Mouse (Mus musculus) right cerebral cortex, adult 18-20 months (tissue): Measurements from ENCODE around the gene Uncx.

ENCODE experiments used
- DNase-seq: peaks from one replicate; pipeline ENCODE4 v3.0.0; 2022; ENCODE audit warnings: mixed read lengths

Uncx gene

GRCm38 (mm10) chr5:139543650-139544270 is 466 bp downstream of the Uncx start:
- no peak for DNase-seq

- DNase-seq = no peak
These were observed 1.2 kb downstream of the Uncx start for GRCm38 (mm10) chr5:139544271-139545135.

- DNase-seq = no peak
These were observed 1.9 kb downstream of the Uncx start for GRCm38 (mm10) chr5:139545221-139545620.

- DNase-seq = no peak
These were observed 2.5 kb downstream of the Uncx start for GRCm38 (mm10) chr5:139545673-139546335.

GRCm38 (mm10) chr5:139546336-139546770 is 3.1 kb downstream of the Uncx start:
- DNase-seq = no peak

- no peak for DNase-seq
These were observed 3.6 kb downstream of the Uncx start for GRCm38 (mm10) chr5:139546771-139547420.

GRCm38 (mm10) chr5:139547421-139547931 is 4.2 kb downstream of the Uncx start:
- DNase-seq = no peak

GRCm38 (mm10) chr5:139553446-139554273 is 10.4 kb downstream of the Uncx start:
- DNase-seq = no peak

GRCm38 (mm10) chr5:139554478-139555335 is 11.4 kb downstream of the Uncx start:
- no peak for DNase-seq

GRCm38 (mm10) chr5:139555476-139556115 is 12.3 kb downstream of the Uncx start:
- no peak for DNase-seq

- DNase-seq = no peak
These were observed 12.9 kb downstream of the Uncx start for GRCm38 (mm10) chr5:139556116-139556678.

GRCm38 (mm10) chr5:139557079-139557478 is 13.8 kb downstream of the Uncx start:
- no peak for DNase-seq

- no peak for DNase-seq
These were observed 14.5 kb downstream of the Uncx start for GRCm38 (mm10) chr5:139557531-139558467.

- no peak for DNase-seq
These were observed 15.1 kb downstream of the Uncx start for GRCm38 (mm10) chr5:139558468-139558804.

GRCm38 (mm10) chr5:139558917-139559660 is 15.8 kb downstream of the Uncx start:
- no peak for DNase-seq

GRCm38 (mm10) chr5:139559782-139560181 is 16.5 kb downstream of the Uncx start:
- no peak for DNase-seq

- DNase-seq = no peak
These were observed 18.2 kb downstream of the Uncx start for GRCm38 (mm10) chr5:139561363-139562001.

GRCm38 (mm10) chr5:139564663-139565062 is 21.4 kb downstream of the Uncx start:
- DNase-seq = no peak
